Mouse (Mus musculus) C2C12 (cell line): ENCODE measurements around the gene Anapc1. TPM values are rescaled to one million over a fixed set of nuclear protein-coding genes. Genes with fewer than 3 reads are reported as not detected.

Source experiments
- H3K27me3 ChIP-seq: one replicate; pipeline ENCODE4 v1.6.1; 2011; ENCODE audit not compliant: control insufficient read depth, insufficient read depth, insufficient read length
- H3K36me3 ChIP-seq: one replicate; pipeline ENCODE4 v1.6.1; 2011; ENCODE audit not compliant: control insufficient read depth, insufficient read depth
- H3K4me3 ChIP-seq: one replicate; pipeline ENCODE4 v1.5.1; 2011; ENCODE audit warnings: mild to moderate bottlenecking, control low read depth; ENCODE audit not compliant: poor library complexity, insufficient read depth, severe bottlenecking
- H3K79me2 ChIP-seq: one replicate; pipeline ENCODE4 v1.6.1; 2011; ENCODE audit not compliant: control insufficient read depth, insufficient read depth
- H3K79me3 ChIP-seq: one replicate; pipeline ENCODE4 v1.6.1; 2011; ENCODE audit warnings: low read depth, control low read depth
- H3ac ChIP-seq: one replicate; pipeline ENCODE3; 2011; ENCODE audit warnings: low read depth; ENCODE audit not compliant: control insufficient read depth, insufficient read length
- CEBPB ChIP-seq: IDR thresholded peaks from one replicate; pipeline ENCODE4 v1.6.1; 2011; ENCODE audit warnings: low read depth, mild to moderate bottlenecking, control low read depth, moderate library complexity
- CTCF ChIP-seq: IDR thresholded peaks from one replicate; pipeline ENCODE4 v1.5.1; 2011; ENCODE audit not compliant: control insufficient read depth, insufficient read depth, insufficient read length
- FOSL1 ChIP-seq: IDR thresholded peaks from one replicate; pipeline ENCODE4 v1.8.0; 2011; ENCODE audit warnings: mild to moderate bottlenecking, low read length; ENCODE audit not compliant: poor library complexity, insufficient read depth, severe bottlenecking
- MAX ChIP-seq: IDR thresholded peaks from one replicate; pipeline ENCODE4 v1.6.1; 2011; ENCODE audit warnings: mild to moderate bottlenecking, control low read depth
- MYOD1 ChIP-seq: IDR thresholded peaks from one replicate; pipeline ENCODE4 v1.6.1; 2011; ENCODE audit warnings: low read depth; ENCODE audit not compliant: control insufficient read depth, insufficient read length
- MYOG ChIP-seq: IDR thresholded peaks from one replicate; pipeline ENCODE4 v1.6.1; 2011; ENCODE audit not compliant: control insufficient read depth, insufficient read length; ENCODE audit errors: extremely low read depth
- USF1 ChIP-seq: IDR thresholded peaks from one replicate; pipeline ENCODE4 v1.6.1; 2011; ENCODE audit warnings: low read depth, mild to moderate bottlenecking, control low read depth, moderate library complexity
- polyA plus RNA-seq: library from polyadenylated mRNA; unstranded; fragments of >200 nt; fragmentation: generic; extraction: Trizol; gene quantifications from one replicate; pipeline ENCODE4 v1.2.1, GENCODE M21; 2012; ENCODE audit warnings: missing spikeins

Gene Anapc1
- polyA plus RNA-seq, 1 experiment: 45.3 TPM

DNA sequence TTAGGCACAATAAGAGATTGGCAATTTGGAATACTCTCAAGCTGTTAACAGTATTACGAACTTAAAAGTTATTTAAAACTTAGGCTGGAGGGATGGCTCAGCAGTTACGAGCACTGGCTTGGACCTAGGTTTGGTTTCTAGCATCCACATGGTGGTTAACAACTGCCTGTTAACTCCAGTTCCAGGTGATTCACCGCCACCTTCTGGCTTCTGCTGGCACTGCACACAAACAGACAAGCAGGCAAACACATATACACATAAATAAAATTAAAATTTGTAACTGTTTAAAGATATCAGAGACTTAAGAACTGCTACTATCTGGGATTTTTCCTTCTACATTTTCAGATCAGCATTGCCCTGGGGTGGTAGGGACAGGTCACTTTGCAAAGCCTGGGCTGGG lies 123.0 kb downstream of the Anapc1 start:
- no peak for TF ChIP-seq FOSL1
- TF ChIP-seq MYOG: no peak
- no peak for TF ChIP-seq USF1
- no peak for TF ChIP-seq MAX
- TF ChIP-seq CEBPB: no peak
- TF ChIP-seq CTCF: no peak
- no peak for TF ChIP-seq MYOD1
- no peaks in the 10 kb centered on the region for H3K36me3 ChIP-seq
- no peak overlapping the region for H3K4me3 ChIP-seq
- no peaks in the 10 kb centered on the region for H3K79me2 ChIP-seq
- no peaks in the 10 kb centered on the region for H3K27me3 ChIP-seq
- no peak overlapping the region for H3ac ChIP-seq
- no peaks in the 10 kb centered on the region for H3K79me3 ChIP-seq

Other genes with a start within 250 kb of the Anapc1 start
- not detected for gene Spdye4c, start 96.2 kb downstream of the Anapc1 start, polyA plus RNA-seq
- 4.0 TPM for gene Mertk, start 11.6 kb upstream of the Anapc1 start, polyA plus RNA-seq
- 4.5 TPM for gene Tmem87b, start 130.7 kb upstream of the Anapc1 start, polyA plus RNA-seq
- gene Fbln7, start 175.6 kb upstream of the Anapc1 start, polyA plus RNA-seq: 0.09 TPM